Mouse (Mus musculus) megakaryocyte-erythroid progenitor cell, adult 5-6 weeks (primary cell): Measurements from ENCODE around the gene Zc3h14. TPM values are rescaled to one million over a fixed set of nuclear protein-coding genes. Genes with fewer than 3 reads are reported as not detected.
A peak's percentile ranks its signal among the peaks of the same experiment; 100 is the strongest.

Source experiments
- ATAC-seq: replicated peaks from 2 replicates; pipeline ENCODE4 v1.8.0; 2016; ENCODE audit warnings: mild to moderate bottlenecking, inconsistent platforms; ENCODE audit not compliant: severe bottlenecking, poor library complexity, low FRiP score, low TSS enrichment
- total RNA-seq, 2 experiments: library from RNA; stranded (forward) in 1 of 2; stranded (reverse) in 1 of 2; fragments of 200-1000, 215-1000 nt in 1 of 2; fragments of >200 nt in 1 of 2; fragmentation: Nextera tagmentation in 1 of 2; gene quantifications; 2 replicates each; pipeline ENCODE4 v1.2.3; 2014 to 2017

The Zc3h14 gene
- total RNA-seq (2014; fragmentation: Nextera tagmentation) (186 and 193 TPM in 2 replicates), total RNA-seq (2017) (106 and 111 TPM in 2 replicates)

DNA sequence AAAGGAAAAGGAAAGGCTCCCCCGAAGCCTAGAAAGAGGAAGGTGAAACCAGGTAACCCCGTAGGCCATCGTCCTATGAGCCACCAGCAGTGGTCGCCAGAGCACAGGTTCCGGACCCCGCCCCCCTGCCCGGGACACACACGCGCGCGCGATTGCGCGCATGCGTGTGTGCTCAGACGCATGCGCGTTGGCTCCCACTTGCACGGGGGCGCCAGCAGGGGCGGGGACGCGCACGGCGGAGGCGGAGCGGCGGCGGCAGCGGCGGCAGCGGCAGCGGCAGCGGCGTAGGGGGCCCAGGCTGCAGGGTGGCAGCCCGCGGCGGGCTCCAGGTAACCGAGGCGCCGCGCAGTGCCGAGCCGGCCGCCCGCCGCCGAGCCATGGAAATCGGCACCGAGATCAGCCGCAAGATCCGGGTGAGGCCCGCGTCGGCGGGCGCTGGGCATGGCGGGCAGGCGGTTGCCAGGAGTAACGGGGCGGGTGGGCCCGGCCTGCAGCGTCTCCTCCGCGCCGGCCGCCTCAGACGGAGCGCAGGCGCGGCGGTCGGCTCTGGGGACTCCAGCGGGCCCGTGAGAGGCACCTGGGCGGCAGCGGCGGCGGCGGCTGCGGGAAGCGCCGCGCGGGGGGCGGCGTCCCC is at the start of gene Zc3h14:
Gene Zc3h14 (plus strand): TSS at position 219 of the 634 bp plus-strand sequence.
- peak; percentile 87 for ATAC-seq

DNA sequence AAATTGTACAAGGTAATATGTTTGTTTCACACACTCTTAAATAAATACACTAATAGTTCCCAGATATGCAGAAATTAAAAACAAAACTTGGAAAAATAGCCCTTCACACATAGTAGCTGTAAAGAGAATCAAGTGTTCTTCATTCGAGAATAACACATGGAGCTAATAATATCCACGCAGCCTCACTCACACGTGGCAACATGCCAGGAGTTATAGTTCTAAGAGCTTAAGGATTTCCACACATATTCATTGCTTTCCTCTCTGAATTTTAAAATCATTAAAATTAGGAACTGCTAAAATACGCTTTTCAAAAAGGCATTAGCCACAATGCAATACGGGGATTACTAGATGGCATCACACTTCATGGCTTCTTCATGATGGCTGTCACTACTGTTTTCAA is 49.6 kb upstream of the Zc3h14 start:
- ATAC-seq = no peak

DNA sequence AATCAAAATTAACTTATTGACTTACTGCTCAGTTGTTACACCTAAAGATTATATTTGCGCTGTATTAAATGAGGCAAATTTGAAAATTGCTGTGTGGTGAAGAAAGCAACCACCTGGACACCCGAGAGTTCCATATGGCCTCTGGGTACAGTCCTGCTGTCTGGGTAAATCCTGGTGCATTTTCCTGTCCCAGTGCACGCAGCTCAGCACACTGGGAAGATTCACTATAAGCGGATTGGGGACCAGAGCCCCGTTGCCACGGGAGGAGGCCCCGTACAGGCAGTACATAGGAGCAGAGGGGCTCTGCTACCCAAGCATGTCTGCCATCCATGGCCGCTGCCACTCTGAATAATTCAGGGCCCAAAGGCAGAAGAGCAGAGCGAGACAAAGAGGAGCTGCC is 45.2 kb upstream of the Zc3h14 start:
- ATAC-seq = no peak

- no peak for ATAC-seq
Observed at GRCm38 (mm10) chr12:98703554-98703953, 43.2 kb upstream of the Zc3h14 start.

DNA sequence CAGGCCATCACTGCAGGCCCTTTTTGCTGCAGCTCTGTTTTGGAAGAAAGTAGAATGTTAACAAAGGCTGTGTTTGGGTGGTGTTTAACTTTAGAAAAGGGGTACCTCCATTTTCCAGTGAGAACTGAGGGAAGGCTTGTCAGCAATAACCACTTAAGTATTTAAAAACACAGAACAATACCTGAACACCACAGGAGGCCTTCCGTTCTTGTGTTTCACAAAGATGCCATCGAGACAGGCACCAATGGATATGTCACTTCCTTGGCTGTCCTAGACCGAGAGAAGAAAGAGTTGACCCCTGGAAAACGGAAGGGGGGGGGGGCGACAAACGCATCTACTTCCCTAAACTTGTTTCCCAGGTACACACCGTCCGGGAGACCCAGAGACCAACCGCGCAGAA is 42.8 kb upstream of the Zc3h14 start:
- no peak for ATAC-seq

DNA sequence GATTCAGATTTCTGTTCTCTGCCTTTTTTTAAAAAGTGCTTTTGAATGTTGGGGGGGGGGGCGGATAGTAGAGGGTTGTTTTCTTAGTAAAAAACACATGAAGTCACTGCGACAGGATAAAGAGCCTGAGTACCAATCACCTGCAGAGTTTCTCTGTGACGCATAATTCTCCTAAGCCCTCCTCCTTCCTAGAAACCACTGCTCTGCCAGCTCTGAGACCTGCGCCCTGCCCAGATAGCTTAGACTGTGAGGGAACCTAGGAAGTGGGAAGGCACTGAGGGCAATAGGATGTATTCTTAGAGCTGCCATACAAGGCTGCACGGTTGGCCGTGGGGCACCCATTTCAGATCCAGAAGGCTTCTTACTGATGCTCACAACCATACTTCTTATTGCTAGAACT is 33.9 kb upstream of the Zc3h14 start:
- no peak for ATAC-seq

- no peak for ATAC-seq
Observed at GRCm38 (mm10) chr12:98713621-98714103, 33.1 kb upstream of the Zc3h14 start.

DNA sequence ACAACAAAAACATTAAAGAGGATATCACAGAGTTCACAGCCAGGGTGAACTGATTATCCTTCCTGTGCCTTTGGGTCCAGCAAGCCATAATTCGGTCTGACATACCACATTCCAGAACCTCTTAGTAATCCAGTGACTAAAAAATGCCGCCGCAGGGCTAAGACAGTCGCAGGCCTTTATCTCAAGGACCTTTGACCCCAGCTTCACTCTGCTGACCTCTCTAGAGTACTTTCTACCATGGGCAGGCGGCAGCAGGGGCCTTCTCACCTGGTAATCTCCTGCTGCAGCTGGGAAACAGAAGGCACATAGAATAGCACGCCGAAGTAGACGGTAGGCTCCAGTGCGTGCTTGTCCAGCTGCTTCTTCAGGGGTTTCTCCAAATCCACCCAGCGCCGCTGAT is 32.0 kb upstream of the Zc3h14 start:
- ATAC-seq = no peak

DNA sequence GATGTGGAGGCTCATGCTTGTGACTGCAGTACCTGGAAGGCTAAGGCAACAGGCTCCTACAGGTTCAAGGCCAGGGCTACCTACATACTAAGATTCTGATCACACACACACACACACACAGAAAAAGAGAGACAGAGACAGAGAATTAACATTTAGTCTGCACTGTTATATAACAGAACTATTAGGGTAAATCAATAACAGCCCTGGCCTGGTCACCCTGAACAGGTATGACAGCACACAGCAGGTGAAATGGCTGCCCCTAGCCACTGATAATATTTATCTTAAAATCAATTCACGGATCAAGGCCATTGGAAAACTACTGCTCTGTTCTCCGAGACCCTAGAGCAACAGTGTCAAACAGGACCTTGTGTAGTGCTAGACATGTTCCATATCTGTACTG is 30.6 kb upstream of the Zc3h14 start:
- no peak for ATAC-seq

DNA sequence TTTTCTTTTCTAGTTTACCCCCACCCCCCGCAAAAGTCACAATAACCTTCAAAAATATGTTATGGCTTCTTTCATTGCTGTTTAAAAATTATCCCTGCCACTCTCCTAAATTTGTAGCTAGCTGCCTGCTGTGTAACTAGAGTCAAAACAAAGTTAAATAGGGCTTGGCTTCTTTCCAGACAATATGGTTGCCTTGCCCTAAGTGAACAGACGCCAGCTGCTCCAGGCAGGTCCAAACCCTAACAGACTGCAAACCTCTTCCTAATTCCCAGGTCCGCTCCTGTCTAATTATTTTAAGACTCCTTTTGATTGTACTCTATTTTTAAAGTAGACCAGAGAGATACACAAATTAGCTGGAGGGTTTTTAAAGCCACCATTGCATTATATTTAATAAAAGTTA is 26.1 kb upstream of the Zc3h14 start:
- ATAC-seq = no peak

DNA sequence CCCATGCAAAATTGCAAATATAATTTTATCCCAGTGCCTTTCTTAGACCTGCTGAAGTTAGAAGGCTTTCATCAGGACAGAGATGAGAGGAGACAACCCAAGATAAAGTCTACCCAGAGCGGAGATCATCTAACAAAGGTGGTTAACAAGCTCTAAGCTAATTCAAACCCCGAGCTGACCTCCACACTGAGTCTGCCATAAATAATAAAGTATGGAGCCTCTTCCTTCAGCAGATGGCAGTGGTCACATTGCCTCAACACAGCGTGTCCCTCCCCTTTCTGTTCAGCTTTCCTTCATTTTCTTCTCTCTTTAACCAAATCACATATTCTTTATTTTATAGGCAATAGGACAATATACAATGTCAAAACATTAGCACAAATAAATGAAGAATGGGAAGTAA is 25.7 kb upstream of the Zc3h14 start:
- ATAC-seq = no peak

GRCm38 (mm10) chr12:98724224-98724623 is 22.5 kb upstream of the Zc3h14 start:
- no peak for ATAC-seq

GRCm38 (mm10) chr12:98724976-98725375 is 21.8 kb upstream of the Zc3h14 start:
- ATAC-seq = no peak

- ATAC-seq = no peak
Observed at GRCm38 (mm10) chr12:98726078-98726477, 20.7 kb upstream of the Zc3h14 start.

- ATAC-seq = no peak
Observed at GRCm38 (mm10) chr12:98727186-98727585, 19.6 kb upstream of the Zc3h14 start.

GRCm38 (mm10) chr12:98730682-98731081 is 16.1 kb upstream of the Zc3h14 start:
- no peak for ATAC-seq

GRCm38 (mm10) chr12:98733165-98733564 is 13.6 kb upstream of the Zc3h14 start:
- 0 out of 2 replicates have a peak, but pooled peaks have one; percentile 9 for ATAC-seq

- peak; percentile 31 for ATAC-seq
Observed at GRCm38 (mm10) chr12:98733776-98734175, 13.0 kb upstream of the Zc3h14 start.

DNA sequence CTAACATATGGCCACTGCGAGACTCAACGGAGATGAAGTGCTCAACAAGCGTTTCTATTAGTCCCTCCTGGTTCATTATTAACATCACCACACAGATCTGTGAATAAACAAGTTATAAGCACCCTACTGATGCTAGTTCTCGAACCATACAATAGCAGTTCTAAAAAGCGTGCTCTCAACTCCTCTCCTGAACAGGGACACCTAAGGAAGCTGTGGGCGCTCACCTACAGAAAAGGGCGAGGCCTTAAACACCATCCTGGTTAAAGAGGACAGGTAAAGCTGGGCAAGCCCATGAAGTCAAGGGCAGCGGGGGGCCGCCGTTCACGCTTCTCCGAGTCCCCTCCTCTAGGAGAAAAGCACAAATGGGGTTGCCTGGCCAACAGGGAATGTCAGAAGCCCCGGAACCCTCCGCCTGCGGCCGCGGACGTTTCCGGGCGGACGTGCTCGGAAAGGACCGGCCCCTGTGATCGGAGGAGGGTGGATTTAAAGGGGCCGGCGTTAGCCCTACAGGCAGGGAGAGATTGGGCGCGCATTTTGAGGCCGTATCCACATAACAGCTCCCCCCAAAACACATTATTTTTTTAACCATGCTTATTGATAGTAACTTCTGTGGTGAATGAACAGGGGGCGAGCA is 12.4 kb upstream of the Zc3h14 start:
- peak; percentile 88 for ATAC-seq

- 0 out of 2 replicates have a peak, but pooled peaks have one; percentile 1 for ATAC-seq
Observed at GRCm38 (mm10) chr12:98734880-98735801, 11.6 kb upstream of the Zc3h14 start.
